Mouse (Mus musculus) left cerebral cortex, adult 9 months (tissue): ENCODE results near the gene Ptafr.

ENCODE experiments used
- DNase-seq, 2 experiments: peaks; one replicate each; pipeline ENCODE4 v3.0.0; 2022; ENCODE audit warnings: low spot score in 2 of 2

Gene Ptafr

GRCm38 (mm10) chr4:132617873-132618272, 54.0 kb downstream of the Ptafr start:
- DNase-seq, result peak; percentile 23 to 68

- no peak for DNase-seq
These were observed 55.0 kb downstream of the Ptafr start for GRCm38 (mm10) chr4:132618850-132619375.

DNA sequence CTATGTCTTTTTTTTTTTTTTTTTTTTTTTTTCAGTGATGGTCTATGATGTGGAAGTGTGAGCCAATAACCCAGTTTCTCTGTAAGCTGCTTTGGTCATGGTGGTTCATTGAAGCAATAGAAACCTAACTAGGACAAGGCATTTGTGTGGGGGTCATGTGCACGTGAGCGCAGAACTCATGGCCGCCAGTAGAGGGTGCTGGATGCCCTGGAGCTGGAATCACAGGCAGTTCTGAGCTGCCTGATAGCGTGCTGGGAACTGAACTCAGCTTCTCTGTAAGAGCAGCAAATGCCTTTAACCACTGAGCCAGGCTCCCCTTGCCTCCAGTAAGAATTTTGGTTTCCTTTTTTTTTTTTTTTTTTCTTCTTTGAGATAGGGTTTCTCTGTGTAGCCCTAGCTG, 56.3 kb downstream of the Ptafr start:
- DNase-seq, result no peak

- no peak for DNase-seq
These were observed 57.6 kb downstream of the Ptafr start for GRCm38 (mm10) chr4:132621287-132622068.

- no peak for DNase-seq
These were observed 60.3 kb downstream of the Ptafr start for GRCm38 (mm10) chr4:132624034-132624657.

DNA sequence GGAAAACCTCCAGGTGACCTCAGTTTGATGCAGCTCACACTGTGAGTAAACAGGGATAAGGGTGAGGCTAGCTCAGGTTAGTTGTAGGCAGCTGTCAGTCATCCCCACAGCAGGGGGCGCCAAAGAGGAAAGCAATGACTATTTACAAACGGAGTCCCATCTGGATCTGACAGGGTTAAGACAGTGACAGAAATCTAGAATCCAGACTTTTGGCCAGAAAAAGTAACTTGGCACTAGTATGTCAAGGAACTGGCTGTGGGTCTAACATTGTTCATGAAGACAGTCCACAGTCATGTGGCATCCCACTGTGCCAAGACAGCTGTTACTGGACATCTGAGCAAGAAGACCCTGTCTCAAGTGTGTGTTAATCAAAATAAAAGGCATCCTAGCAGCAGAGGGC, 65.0 kb downstream of the Ptafr start:
- no peak for DNase-seq
